Mouse (Mus musculus): ENCODE data around the gene Anapc2.

GRCm38 (mm10) chr2:25333569-25333968 lies 61.3 kb downstream of the Anapc2 start:
- TF ChIP-seq CTCF (IDR thresholded peaks at IDR 0.05 in 2 of 3, conservative IDR thresholded peaks at IDR 0.05 in 1 of 3; ENCODE audit: control insufficient read depth in 1 of 3, insufficient read depth in 1 of 3, low read depth in 2 of 3, low read length in 3 of 3, poor library complexity in 1 of 3, severe bottlenecking in 1 of 3) = no peak
- TF ChIP-seq ETS1 (IDR thresholded peaks at IDR 0.05; ENCODE audit: low read depth, low read length) = no peak
- no peak for TF ChIP-seq GATA1 (IDR thresholded peaks at IDR 0.05; ENCODE audit: low read depth, low read length)
- no peak for TF ChIP-seq E2F4 (IDR thresholded peaks at IDR 0.05; ENCODE audit: borderline replicate concordance, low read depth, low read length)
- no peak for TF ChIP-seq MEF2A (IDR thresholded peaks at IDR 0.05; ENCODE audit: extremely low read depth, insufficient replicate concordance, low read depth, low read length, poor library complexity, severe bottlenecking)
- no peak for TF ChIP-seq POLR2AphosphoS2 (IDR thresholded peaks at IDR 0.05; ENCODE audit: low read length)
- no peak for TF ChIP-seq POLR2AphosphoS5 (IDR thresholded peaks at IDR 0.05; ENCODE audit: borderline replicate concordance, low read depth, low read length)
- TF ChIP-seq MAFK (IDR thresholded peaks at IDR 0.05; ENCODE audit: borderline replicate concordance, low read depth, low read length) = no peak
- no peak for TF ChIP-seq POLR2A (IDR thresholded peaks at IDR 0.05; ENCODE audit: control insufficient read depth in 1 of 2, insufficient read depth in 1 of 2, low read depth in 1 of 2, low read length in 2 of 2, poor library complexity in 1 of 2)
- TF ChIP-seq ZKSCAN1 (IDR thresholded peaks at IDR 0.05; ENCODE audit: low read depth, low read length) = no peak
- TF ChIP-seq TCF12 (IDR thresholded peaks at IDR 0.05; ENCODE audit: low read depth, low read length) = no peak
- TF ChIP-seq EP300 (IDR thresholded peaks at IDR 0.05; ENCODE audit: low read depth in 1 of 2, low read length in 2 of 2) = no peak
